Mouse (Mus musculus) neural tube, embryonic 11.5 days (tissue): ENCODE measurements around the gene Tnxb. TPM values are rescaled to one million over a fixed set of nuclear protein-coding genes. Genes with fewer than 3 reads are reported as not detected.

Experiments used
- ATAC-seq: fragments of 200-750 bp; cut with Nextera tagmentation; 2 replicates; pipeline ENCODE4 v1.8.0; 2017; ENCODE audit warnings: moderate number of reproducible peaks, mild to moderate bottlenecking, moderate TSS enrichment, moderate library complexity; ENCODE audit not compliant: insufficient read depth, low FRiP score, low TSS enrichment
- DNase-seq: peaks from one replicate; pipeline ENCODE4 v3.0.0-alpha.2; 2015; ENCODE audit warnings: low spot score
- H3K27ac ChIP-seq: fragments of 300-500 bp; sonication (generic); 2 replicates; pipeline ENCODE4 v1.5.1; 2014; ENCODE audit warnings: low read depth, mild to moderate bottlenecking, low read length
- H3K27me3 ChIP-seq: fragments of 300-500 bp; sonication (generic); 2 replicates; pipeline ENCODE4 v1.6.1; 2014; ENCODE audit warnings: mild to moderate bottlenecking, low read length, mixed read lengths; ENCODE audit not compliant: control insufficient read depth, insufficient read depth
- H3K36me3 ChIP-seq: fragments of 300-500 bp; sonication (generic); 2 replicates; pipeline ENCODE4 v1.6.1; 2014; ENCODE audit warnings: mild to moderate bottlenecking, low read length, moderate library complexity, mixed read lengths; ENCODE audit not compliant: control insufficient read depth, insufficient read depth
- H3K4me1 ChIP-seq: fragments of 300-500 bp; sonication (generic); 2 replicates; pipeline ENCODE4 v1.6.1; 2014; ENCODE audit warnings: low read length, mixed read lengths; ENCODE audit not compliant: control insufficient read depth, insufficient read depth
- H3K4me2 ChIP-seq: fragments of 300-500 bp; sonication (generic); 2 replicates; pipeline ENCODE4 v1.6.1; 2014; ENCODE audit warnings: low read depth, mild to moderate bottlenecking, moderate library complexity
- H3K4me3 ChIP-seq: fragments of 300-500 bp; sonication (generic); 2 replicates; pipeline ENCODE4 v1.5.1; 2014; ENCODE audit warnings: low read depth, low read length
- H3K9ac ChIP-seq: fragments of 300-500 bp; sonication (generic); 2 replicates; pipeline ENCODE4 v1.6.1; 2014; ENCODE audit warnings: mild to moderate bottlenecking, low read length
- H3K9me3 ChIP-seq: fragments of 300-500 bp; sonication (generic); 2 replicates; pipeline ENCODE4 v1.6.1; 2016; ENCODE audit warnings: low read length; ENCODE audit not compliant: control insufficient read depth
- WGBS: fragments of 180-500 bp; shearing (Covaris S2); extraction: QIAGEN DNeasy Blood & Tissue Kit; methylation state at CpG from one replicate; pipeline ENCODE4 v1.1.7; 2014; 5-methylcytosine and 5-hydroxymethylcytosine counted together
- polyA plus RNA-seq: library from polyadenylated mRNA; unstranded; fragments of >200 nt; fragmentation: Nextera tagmentation; extraction: Ambion mirVana; gene quantifications from 2 replicates; pipeline ENCODE4 v1.2.1, GENCODE M21; 2014

Gene Tnxb
- polyA plus RNA-seq, 1 experiment from 2014 or later = 0.03 TPM

DNA sequence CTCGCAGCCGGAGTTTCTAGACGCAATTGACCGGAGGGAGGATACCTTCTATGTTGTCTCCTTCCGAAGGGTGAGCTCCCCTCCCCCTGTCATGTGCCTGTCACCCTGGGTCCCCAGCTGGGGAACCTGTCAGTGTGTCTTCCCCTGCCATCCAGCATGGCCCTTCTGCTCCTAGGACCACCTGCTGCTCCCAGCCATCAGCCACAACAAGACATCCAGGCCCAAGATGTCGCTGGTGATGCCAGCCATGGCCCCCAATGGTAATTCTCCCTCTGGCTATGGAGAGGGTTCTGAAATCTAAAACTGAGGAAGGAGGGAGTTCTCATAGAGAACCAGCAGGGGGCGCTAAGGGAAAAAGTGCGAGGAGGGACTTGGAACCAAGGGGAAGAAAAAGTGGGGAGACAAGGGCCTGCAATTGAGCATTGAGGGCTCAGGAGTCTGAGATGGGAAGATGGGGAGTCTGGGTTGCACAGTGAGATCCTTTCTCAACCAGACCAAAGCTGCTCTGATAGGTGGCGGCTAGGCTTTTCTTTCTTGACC, 16.5 kb upstream of the Tnxb start:
- no peak for ATAC-seq
- no peak overlapping the region for H3K9ac ChIP-seq
- H3K36me3 ChIP-seq = peaks cover 20% of the 10 kb centered on the region
- WGBS = 68% methylated on average over 9 of the region's 9 CpGs
- H3K9me3 ChIP-seq = no peaks in the 10 kb centered on the region
- H3K4me1 ChIP-seq = no peaks in the 10 kb centered on the region
- H3K27me3 ChIP-seq = no peaks in the 10 kb centered on the region
- no peak overlapping the region for H3K4me3 ChIP-seq
- no peak overlapping the region for H3K27ac ChIP-seq
- no peak overlapping the region for H3K4me2 ChIP-seq
- peak; percentile 63 for DNase-seq

DNA sequence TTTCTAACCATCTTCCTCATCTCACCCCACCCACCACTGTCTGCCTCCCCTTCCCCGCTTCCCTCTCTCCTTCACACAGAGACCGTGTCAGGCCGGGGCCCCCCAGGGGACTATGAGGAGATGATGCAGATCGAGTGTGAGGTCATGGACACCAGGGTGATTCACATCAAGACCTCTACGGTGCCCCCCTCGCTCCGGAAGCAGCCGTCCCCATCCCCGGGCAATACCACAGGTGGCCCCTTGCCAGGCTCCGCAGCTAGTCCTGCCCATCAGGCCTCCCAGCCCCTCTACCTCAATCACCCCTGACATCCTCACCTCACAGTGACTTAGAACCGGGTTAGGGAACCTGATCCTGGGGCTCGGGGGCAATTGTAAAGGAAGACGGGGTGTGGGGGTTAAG, 15.9 kb upstream of the Tnxb start:
- H3K9me3 ChIP-seq = no peaks in the 10 kb centered on the region
- no peak overlapping the region for H3K9ac ChIP-seq
- H3K27me3 ChIP-seq = 0 out of 2 replicates have a peak, but pooled peaks cover 2% of the 10 kb centered on the region
- H3K27ac ChIP-seq = no peak overlapping the region
- no peaks in the 10 kb centered on the region for H3K4me1 ChIP-seq
- DNase-seq = no peak
- no peak overlapping the region for H3K4me3 ChIP-seq
- 93% methylated on average over 13 of the region's 13 CpGs for WGBS
- H3K36me3 ChIP-seq = peaks cover 20% of the 10 kb centered on the region
- H3K4me2 ChIP-seq = no peak overlapping the region
- no peak for ATAC-seq

DNA sequence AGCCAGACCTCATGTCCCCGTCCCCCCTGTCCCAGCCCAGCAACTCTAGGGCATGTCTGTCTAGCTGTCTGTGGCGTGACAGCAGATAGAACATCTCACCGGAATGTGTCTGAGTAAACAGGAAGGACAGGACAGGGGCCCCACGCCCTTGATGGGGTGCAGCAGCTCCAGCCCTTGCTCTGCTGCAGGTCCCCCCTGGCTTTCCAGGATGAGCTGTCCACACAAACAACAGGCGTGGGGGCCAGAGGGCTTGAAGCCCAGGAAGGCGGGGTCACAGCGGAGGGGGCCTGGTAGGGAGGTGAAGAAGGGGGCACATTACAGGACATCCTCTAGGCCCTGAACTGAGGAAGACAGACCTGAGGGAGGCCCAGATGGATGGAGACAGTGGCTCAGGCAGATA, 15.2 kb upstream of the Tnxb start:
- H3K36me3 ChIP-seq = peaks cover 20% of the 10 kb centered on the region

DNA sequence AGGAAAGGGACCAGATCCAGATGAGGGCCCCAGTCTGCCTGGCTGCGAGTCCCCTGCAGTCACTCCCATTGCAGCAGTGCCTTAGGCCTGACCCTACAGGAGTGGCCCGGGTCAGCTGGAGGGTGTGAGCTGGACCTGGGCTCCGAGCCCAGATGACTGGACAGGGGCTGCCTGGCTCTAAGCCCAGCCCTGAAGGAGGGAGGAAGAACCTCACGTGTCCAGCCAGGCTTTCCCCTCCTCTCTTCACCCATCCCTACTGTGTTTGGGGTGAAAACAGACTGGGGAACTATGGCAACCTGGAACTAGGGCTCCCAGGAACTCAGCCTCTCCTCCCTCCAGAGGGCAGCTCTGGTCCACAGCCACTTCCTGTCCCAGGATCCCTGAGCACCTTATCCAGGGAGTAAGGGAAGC, 14.7 kb upstream of the Tnxb start:
- no peaks in the 10 kb centered on the region for H3K9me3 ChIP-seq
- ATAC-seq = no peak
- DNase-seq = no peak
- H3K4me1 ChIP-seq = no peaks in the 10 kb centered on the region
- 69% methylated on average over 4 of the region's 4 CpGs for WGBS
- H3K9ac ChIP-seq = no peak overlapping the region
- H3K36me3 ChIP-seq = peaks cover 17% of the 10 kb centered on the region
- peaks cover 7% of the 10 kb centered on the region for H3K27me3 ChIP-seq
- H3K27ac ChIP-seq = no peak overlapping the region
- H3K4me3 ChIP-seq = no peak overlapping the region
- no peak overlapping the region for H3K4me2 ChIP-seq

More for the DNA sequence above, 15.2 kb upstream of the Tnxb start:
- Histone ChIP-seq H3K27me3 (peaks cover 3% of the 10 kb centered on the region; the same call in 1 of the 2 replicates), H3K9ac (no peak overlapping the region), H3K4me3 (no peak overlapping the region), H3K9me3 (no peaks in the 10 kb centered on the region), H3K27ac (no peak overlapping the region), H3K4me1 (no peaks in the 10 kb centered on the region), H3K4me2 (no peak overlapping the region)
- DNase-seq (no peak), ATAC-seq (peak; percentile 31; the same call in 1 of the 2 replicates)
- WGBS = 82% methylated on average over 7 of the region's 7 CpGs

DNA sequence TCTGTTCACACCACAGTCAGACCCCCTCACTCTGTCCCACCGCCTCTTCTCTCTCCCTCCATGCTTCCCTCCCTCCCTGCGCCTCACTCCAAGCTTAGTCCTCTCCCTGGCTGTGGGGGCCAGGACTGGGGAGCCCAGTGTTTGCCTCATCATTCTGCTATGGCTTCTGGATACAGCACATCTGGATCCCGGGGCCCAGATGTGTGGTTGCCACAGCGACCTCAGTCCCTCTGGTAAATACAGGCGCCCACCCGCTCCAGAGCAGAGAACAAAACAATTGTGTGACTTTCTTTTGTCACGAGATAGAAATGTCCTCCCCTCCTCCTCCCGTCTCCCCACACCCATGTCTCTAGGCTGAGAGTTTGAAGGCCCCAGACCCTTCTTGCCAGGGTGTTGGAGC, 13.7 kb upstream of the Tnxb start:
- Histone ChIP-seq H3K4me3 (no peak overlapping the region), H3K4me1 (no peaks in the 10 kb centered on the region), H3K36me3 (peaks cover 15% of the 10 kb centered on the region), H3K9me3 (no peaks in the 10 kb centered on the region), H3K9ac (no peak overlapping the region), H3K27ac (no peak overlapping the region), H3K4me2 (no peak overlapping the region), H3K27me3 (peaks cover 11% of the 10 kb centered on the region)
- ATAC-seq = no peak
- no peak for DNase-seq
- 53% methylated on average over 8 of the region's 8 CpGs for WGBS

DNA sequence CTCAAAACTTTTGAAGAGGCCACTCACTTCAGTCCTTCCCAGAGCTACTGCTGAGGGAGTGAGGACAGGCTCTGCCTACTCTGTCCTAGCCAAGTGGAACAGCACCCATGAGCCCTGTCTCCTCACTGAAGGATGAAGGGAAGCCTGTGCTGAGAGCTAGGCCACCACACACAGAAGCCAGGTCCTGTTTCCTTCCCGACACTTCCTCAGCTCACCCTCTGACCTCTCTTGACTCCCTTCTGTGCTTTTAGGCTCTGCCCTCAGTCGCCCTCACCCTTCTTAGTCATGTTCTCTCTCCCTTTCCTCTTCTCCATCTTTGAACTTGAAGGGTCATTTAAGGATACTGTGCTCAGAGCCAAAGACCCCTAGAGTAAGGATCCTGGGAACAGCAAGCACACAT, 13.1 kb upstream of the Tnxb start:
- H3K4me3 ChIP-seq = no peak overlapping the region
- 50% methylated on average over 2 of the region's 2 CpGs for WGBS

DNA sequence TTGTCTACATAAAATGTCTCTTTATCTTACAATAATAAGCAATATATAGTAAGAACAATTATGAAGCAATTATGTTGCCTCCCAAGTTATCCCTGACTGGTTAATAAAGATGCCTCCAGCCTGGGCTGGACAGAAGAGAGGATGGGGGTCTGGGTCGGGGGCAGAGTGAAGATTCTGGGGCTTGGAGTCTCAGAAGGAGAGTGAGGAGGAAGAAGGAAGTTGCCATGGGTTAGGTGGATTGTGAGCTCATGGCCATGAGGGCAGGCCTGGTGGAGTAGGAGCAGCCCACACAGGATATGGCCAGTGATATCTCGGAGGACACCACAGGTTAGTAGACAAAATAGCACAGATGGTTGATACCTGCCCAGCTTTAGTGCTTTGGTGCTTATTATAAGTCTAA, 12.2 kb upstream of the Tnxb start:
- H3K9ac ChIP-seq = no peak overlapping the region
- H3K27ac ChIP-seq = no peak overlapping the region
- DNase-seq = no peak
- H3K27me3 ChIP-seq = peaks cover 11% of the 10 kb centered on the region
- H3K4me3 ChIP-seq = no peak overlapping the region
- H3K36me3 ChIP-seq = peaks cover 5% of the 10 kb centered on the region; the same call in 1 of the 2 replicates
- H3K4me1 ChIP-seq = no peaks in the 10 kb centered on the region
- no peak for ATAC-seq
- 83% methylated on average over 2 of the region's 2 CpGs for WGBS
- no peak overlapping the region for H3K4me2 ChIP-seq
- H3K9me3 ChIP-seq = no peaks in the 10 kb centered on the region

More for the DNA sequence above, 13.1 kb upstream of the Tnxb start:
- DNase-seq (no peak), ATAC-seq (no peak)
- no peak overlapping the region for H3K27ac ChIP-seq
- H3K27me3 ChIP-seq = peaks cover 11% of the 10 kb centered on the region
- no peaks in the 10 kb centered on the region for H3K9me3 ChIP-seq
- no peaks in the 10 kb centered on the region for H3K4me1 ChIP-seq
- H3K9ac ChIP-seq = no peak overlapping the region
- no peak overlapping the region for H3K4me2 ChIP-seq
- H3K36me3 ChIP-seq = peaks cover 10% of the 10 kb centered on the region; the same call in 1 of the 2 replicates

DNA sequence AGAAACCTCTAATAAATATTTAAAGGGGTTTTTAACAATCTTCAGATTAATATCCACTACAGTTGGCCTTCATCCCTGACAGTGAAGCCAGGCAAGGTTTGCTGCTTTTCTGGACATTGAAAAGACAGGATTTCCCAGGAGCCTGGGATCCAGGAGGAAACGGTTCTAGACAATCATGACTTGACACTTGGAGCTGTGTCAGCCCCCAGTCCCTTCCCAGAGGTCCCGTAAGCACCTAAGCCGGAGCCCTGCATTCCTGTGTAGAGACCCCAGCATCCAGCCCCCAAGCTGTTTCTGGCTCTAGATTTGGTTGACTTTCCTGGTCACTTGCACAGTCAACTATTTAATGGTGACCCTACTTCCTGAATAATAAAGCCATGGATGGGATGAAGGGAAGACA, 11.7 kb upstream of the Tnxb start:
- H3K9me3 ChIP-seq = no peaks in the 10 kb centered on the region
- 84% methylated on average over 3 of the region's 3 CpGs for WGBS
- H3K4me2 ChIP-seq = no peak overlapping the region
- H3K27me3 ChIP-seq = peaks cover 11% of the 10 kb centered on the region
- no peak overlapping the region for H3K9ac ChIP-seq
- no peaks in the 10 kb centered on the region for H3K4me1 ChIP-seq
- ATAC-seq (no peak), DNase-seq (no peak)
- no peak overlapping the region for H3K27ac ChIP-seq
- H3K36me3 ChIP-seq = peaks cover under 1% of the 10 kb centered on the region; the same call in 1 of the 2 replicates
- no peak overlapping the region for H3K4me3 ChIP-seq

DNA sequence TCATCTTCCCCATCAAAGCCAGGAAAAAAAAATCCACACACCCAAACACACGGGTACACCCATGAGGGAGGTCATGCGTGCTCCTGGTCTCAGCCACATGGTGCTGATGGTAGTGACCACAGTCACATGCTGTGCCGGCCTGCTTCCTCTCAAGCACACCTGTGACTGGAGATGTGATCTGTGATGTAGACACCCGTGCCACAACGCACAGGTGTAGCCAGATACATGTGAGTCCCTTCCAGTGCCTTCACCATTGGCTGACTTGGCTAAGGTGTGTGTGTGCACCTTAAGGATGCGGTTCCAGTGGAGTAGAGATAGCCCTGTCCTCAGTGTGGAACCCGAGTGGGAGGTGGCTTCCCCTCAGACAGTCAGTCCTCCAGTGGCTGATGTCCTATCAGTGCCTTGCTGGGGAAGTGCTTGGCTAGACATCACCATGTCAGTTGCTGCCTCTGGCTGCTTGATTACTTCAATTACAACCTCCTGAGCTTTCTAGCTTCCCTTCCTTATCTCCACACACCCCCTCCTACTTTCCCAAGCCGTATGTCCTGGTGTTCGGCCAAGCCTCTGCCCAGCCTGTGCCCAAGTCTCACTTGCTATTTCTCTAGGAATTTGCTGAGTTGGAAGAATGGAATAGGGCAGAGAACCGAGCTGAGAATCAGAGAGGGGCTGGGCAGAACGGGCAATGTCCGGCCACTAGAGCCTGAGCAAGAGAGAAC, 11.0 kb upstream of the Tnxb start:
- Histone ChIP-seq H3K27me3 (peaks cover 11% of the 10 kb centered on the region), H3K4me3 (no peak overlapping the region), H3K9me3 (no peaks in the 10 kb centered on the region), H3K4me1 (no peaks in the 10 kb centered on the region), H3K4me2 (no peak overlapping the region), H3K36me3 (no peaks in the 10 kb centered on the region), H3K27ac (no peak overlapping the region), H3K9ac (no peak overlapping the region)
- 65% methylated on average over 12 of the region's 12 CpGs for WGBS
- ATAC-seq = no peak
- DNase-seq = no peak
